Mouse (Mus musculus): ENCODE measurements around the gene Lgi4. TPM values are rescaled to one million over a fixed set of nuclear protein-coding genes. Genes with fewer than 3 reads are reported as not detected.

The Lgi4 gene
- total and polyA plus RNA-seq, 2 experiments from 2014 or later = 0.98 to 1.6 TPM

DNA sequence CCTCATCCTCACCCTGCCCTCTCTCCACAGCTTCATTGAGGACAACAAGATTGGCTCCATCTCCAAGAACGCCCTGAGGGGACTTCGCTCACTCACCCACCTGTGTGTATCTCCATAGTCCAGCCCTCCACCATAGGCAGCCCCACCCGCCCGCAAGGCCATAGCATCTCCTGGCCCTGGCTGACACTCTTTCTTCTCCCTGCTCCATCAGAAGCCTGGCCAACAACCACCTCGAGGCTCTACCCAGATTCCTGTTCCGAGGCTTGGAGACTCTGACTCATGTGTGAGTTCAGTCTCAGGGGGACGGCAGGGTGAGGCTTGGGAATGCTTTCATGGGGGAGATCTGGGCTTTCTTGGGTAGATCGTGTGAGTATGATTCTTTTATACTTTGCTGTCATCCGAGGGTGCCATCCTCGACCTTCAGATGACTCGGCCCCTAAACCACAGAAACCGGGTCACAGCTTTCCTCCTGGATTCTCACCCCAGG is 4.0 kb downstream of the Lgi4 start:
- H3K4me1 ChIP-seq (ENCODE audit: insufficient read depth) = no peaks in the 10 kb centered on the region
- WGBS = 89% methylated on average over 12 of the region's 12 CpGs
- H3K27me3 ChIP-seq (ENCODE audit: insufficient read depth, low read length) = no peaks in the 10 kb centered on the region
- no peak for DNase-seq
- H3K36me3 ChIP-seq (ENCODE audit: insufficient read depth) = no peaks in the 10 kb centered on the region
- ATAC-seq = no peak
- no peak for TF ChIP-seq CTCF (IDR thresholded peaks at IDR 0.05; ENCODE audit: low read depth)
- H3K4me3 ChIP-seq (ENCODE audit: low read depth, low read length) = no peak overlapping the region
- H3K4me2 ChIP-seq (ENCODE audit: low read depth) = no peak overlapping the region
- no peak overlapping the region for H3K9ac ChIP-seq
- no peak overlapping the region for H3K27ac ChIP-seq (ENCODE audit: low read depth, low read length)
- no peaks in the 10 kb centered on the region for H3K9me3 ChIP-seq (ENCODE audit: low read length)

- no peak overlapping the region for H3K9ac ChIP-seq
- H3K27ac ChIP-seq (ENCODE audit: low read depth, low read length) = no peak overlapping the region
- no peaks in the 10 kb centered on the region for H3K9me3 ChIP-seq (ENCODE audit: low read length)
- H3K36me3 ChIP-seq (ENCODE audit: insufficient read depth) = no peaks in the 10 kb centered on the region
- ATAC-seq = peak; percentile 29
- no peaks in the 10 kb centered on the region for H3K27me3 ChIP-seq (ENCODE audit: insufficient read depth, low read length)
- DNase-seq = no peak
- H3K4me1 ChIP-seq (ENCODE audit: insufficient read depth) = no peaks in the 10 kb centered on the region
- WGBS = 42% methylated on average over 5 of the region's 5 CpGs
- H3K4me3 ChIP-seq (ENCODE audit: low read depth, low read length) = no peak overlapping the region
- H3K4me2 ChIP-seq (ENCODE audit: low read depth) = no peak overlapping the region
- TF ChIP-seq CTCF (IDR thresholded peaks at IDR 0.05; ENCODE audit: low read depth) = no peak
Observed at GRCm38 (mm10) chr7:31067836-31068235, 8.7 kb downstream of the Lgi4 start.

GRCm38 (mm10) chr7:31069491-31069890 is 10.3 kb downstream of the Lgi4 start:
- Histone ChIP-seq H3K9me3 (ENCODE audit: low read length) (no peaks in the 10 kb centered on the region), H3K4me3 (ENCODE audit: low read depth, low read length) (no peak overlapping the region), H3K9ac (no peak overlapping the region), H3K4me2 (ENCODE audit: low read depth) (no peak overlapping the region), H3K36me3 (ENCODE audit: insufficient read depth) (no peaks in the 10 kb centered on the region), H3K4me1 (ENCODE audit: insufficient read depth) (no peaks in the 10 kb centered on the region), H3K27ac (ENCODE audit: low read depth, low read length) (no peak overlapping the region), H3K27me3 (ENCODE audit: insufficient read depth, low read length) (no peaks in the 10 kb centered on the region)
- no peak for TF ChIP-seq CTCF (IDR thresholded peaks at IDR 0.05; ENCODE audit: low read depth)
- DNase-seq (no peak), ATAC-seq (no peak)
- WGBS = 85% methylated on average over 14 of the region's 14 CpGs

DNA sequence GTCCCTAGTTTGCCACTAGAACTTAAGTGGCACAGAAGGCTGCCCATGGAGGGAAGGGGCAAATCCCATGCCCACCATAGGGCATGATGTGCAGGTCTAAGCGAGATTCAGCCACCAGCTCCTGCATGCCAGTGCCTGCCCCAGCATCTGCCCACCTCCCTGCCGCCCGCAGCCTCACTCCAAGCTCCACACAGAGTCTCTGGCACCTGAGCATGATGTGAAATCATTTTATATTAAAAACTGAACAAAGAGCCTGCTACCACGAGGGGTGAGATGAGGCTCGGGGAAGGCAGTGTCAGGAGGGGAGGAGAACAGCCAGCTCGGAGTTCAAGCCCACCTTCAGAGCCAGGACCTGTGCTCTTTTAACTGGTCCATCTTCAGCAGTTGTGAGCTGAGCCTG is 11.2 kb downstream of the Lgi4 start:
- TF ChIP-seq CTCF (IDR thresholded peaks at IDR 0.05; ENCODE audit: low read depth) = no peak
- no peaks in the 10 kb centered on the region for H3K9me3 ChIP-seq (ENCODE audit: low read length)
- no peak overlapping the region for H3K4me3 ChIP-seq (ENCODE audit: low read depth, low read length)
- H3K27me3 ChIP-seq (ENCODE audit: insufficient read depth, low read length) = no peaks in the 10 kb centered on the region
- no peaks in the 10 kb centered on the region for H3K36me3 ChIP-seq (ENCODE audit: insufficient read depth)
- no peaks in the 10 kb centered on the region for H3K4me1 ChIP-seq (ENCODE audit: insufficient read depth)
- H3K27ac ChIP-seq (ENCODE audit: low read depth, low read length) = no peak overlapping the region
- no peak overlapping the region for H3K9ac ChIP-seq
- WGBS = 75% methylated on average over 6 of the region's 6 CpGs
- no peak overlapping the region for H3K4me2 ChIP-seq (ENCODE audit: low read depth)
- DNase-seq (no peak), ATAC-seq (no peak)

GRCm38 (mm10) chr7:31072326-31072725 is 13.2 kb downstream of the Lgi4 start:
- Histone ChIP-seq H3K4me3 (ENCODE audit: low read depth, low read length) (no peak overlapping the region), H3K36me3 (ENCODE audit: insufficient read depth) (no peaks in the 10 kb centered on the region), H3K9ac (no peak overlapping the region), H3K27ac (ENCODE audit: low read depth, low read length) (no peak overlapping the region), H3K9me3 (ENCODE audit: low read length) (no peaks in the 10 kb centered on the region), H3K4me2 (ENCODE audit: low read depth) (no peak overlapping the region), H3K27me3 (ENCODE audit: insufficient read depth, low read length) (no peaks in the 10 kb centered on the region), H3K4me1 (ENCODE audit: insufficient read depth) (no peaks in the 10 kb centered on the region)
- DNase-seq = no peak
- 64% methylated on average over 9 of the region's 9 CpGs for WGBS
- ATAC-seq = no peak
- no peak for TF ChIP-seq CTCF (IDR thresholded peaks at IDR 0.05; ENCODE audit: low read depth)

DNA sequence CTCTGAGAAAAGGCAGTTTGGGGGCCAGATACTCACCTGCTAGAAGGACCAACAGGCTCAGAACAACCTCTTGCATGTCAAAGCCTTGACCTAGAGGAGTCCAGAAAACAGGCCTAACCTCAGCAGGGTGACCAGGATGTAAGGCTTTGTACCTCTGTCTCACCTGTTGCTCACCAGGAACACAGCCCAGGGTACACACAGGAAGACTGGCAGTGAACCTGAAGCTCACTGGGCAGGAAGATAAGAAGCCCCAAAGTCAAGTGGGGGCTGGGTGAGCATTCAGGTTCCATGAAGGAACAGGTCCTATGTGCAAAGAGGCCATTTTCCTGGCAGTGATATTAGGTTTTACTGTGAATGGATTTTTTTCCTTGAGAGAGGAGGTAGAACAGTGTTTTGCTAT is 14.4 kb downstream of the Lgi4 start:
- no peaks in the 10 kb centered on the region for H3K9me3 ChIP-seq (ENCODE audit: low read length)
- no peak for TF ChIP-seq CTCF (IDR thresholded peaks at IDR 0.05; ENCODE audit: low read depth)

DNA sequence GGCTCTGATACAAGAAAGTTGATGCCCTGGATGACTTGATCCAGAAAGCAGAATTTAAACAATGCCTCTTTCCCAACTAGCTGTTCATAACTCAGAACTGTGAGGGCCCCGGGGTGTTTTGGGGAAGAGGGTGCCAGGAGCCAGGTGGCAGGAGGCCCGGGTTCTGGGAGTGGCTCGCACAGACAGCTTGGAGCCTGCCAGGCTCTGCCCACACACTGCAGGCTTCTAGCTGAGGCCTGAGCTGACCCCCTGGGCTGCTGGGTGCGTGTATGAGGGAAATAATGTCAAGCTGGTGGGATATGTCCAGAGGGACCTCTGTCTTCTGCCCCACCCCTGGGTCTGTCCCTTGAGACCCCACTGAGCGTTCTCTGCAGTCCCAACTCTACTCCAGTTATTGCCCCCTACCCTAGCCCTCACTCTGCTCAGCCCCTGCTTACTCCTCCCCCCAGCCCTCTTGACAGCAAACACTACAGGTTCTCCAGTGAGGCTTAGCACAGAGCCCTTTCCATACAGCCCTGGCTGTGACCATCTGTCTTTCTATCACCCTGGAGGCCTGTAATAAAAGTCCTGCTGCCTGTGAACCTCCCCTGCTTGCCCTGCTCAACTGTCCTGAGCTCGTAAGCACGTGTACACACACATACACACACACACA is 15.0 kb downstream of the Lgi4 start:
- Histone ChIP-seq H3K4me1 (ENCODE audit: insufficient read depth) (no peaks in the 10 kb centered on the region), H3K4me2 (ENCODE audit: low read depth) (no peak overlapping the region), H3K4me3 (ENCODE audit: low read depth, low read length) (no peak overlapping the region), H3K9ac (no peak overlapping the region), H3K9me3 (ENCODE audit: low read length) (no peaks in the 10 kb centered on the region), H3K27me3 (ENCODE audit: insufficient read depth, low read length) (no peaks in the 10 kb centered on the region), H3K27ac (ENCODE audit: low read depth, low read length) (no peak overlapping the region), H3K36me3 (ENCODE audit: insufficient read depth) (no peaks in the 10 kb centered on the region)
- no peak for DNase-seq
- 71% methylated on average over 7 of the region's 7 CpGs for WGBS
- no peak for ATAC-seq
- no peak for TF ChIP-seq CTCF (IDR thresholded peaks at IDR 0.05; ENCODE audit: low read depth)

More for the DNA sequence above, 14.4 kb downstream of the Lgi4 start:
- no peak overlapping the region for H3K4me3 ChIP-seq (ENCODE audit: low read depth, low read length)
- H3K4me2 ChIP-seq (ENCODE audit: low read depth) = no peak overlapping the region
- no peak overlapping the region for H3K27ac ChIP-seq (ENCODE audit: low read depth, low read length)
- no peaks in the 10 kb centered on the region for H3K36me3 ChIP-seq (ENCODE audit: insufficient read depth)
- DNase-seq (no peak), ATAC-seq (no peak)
- no peak overlapping the region for H3K9ac ChIP-seq
- no peaks in the 10 kb centered on the region for H3K27me3 ChIP-seq (ENCODE audit: insufficient read depth, low read length)
- no peaks in the 10 kb centered on the region for H3K4me1 ChIP-seq (ENCODE audit: insufficient read depth)

Data from forebrain, postnatal 0 days (tissue).